Comparison of ENCODE assay signal across 29 mouse cellular contexts in the genomic region with DNA sequence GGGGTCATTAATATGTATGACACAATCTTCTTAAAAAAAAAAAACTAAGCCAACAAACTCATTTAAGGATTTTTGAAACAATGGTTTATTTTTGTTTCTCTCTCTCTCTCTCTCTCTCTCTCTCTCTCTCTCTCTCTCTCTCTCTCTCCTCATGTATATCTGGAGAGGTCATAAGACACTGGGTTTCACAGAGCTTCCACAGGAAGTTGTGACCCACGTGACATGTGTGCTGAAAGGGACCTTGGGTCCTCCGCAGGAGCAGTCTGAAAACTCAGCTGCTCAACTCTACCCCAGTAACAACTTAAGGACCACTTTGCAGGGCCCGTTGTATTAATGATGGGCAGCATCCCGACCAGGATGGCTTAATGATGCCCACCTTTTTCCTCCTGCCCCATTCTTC. TPM values are rescaled to one million over a fixed set of nuclear protein-coding genes. Genes with fewer than 3 reads are reported as not detected.
DNase-seq lines count a peak whose midpoint lies in the region; ATAC-seq and TF ChIP-seq lines count a peak whose summit lies in the region.
"Had no signal": no experiment of that assay in that cellular context is flagged by ENCODE, and none has a peak within 500 bp of the region (broad histone marks: within the 10 kb centered on the region; RNA-seq: fewer than 3 reads in every experiment).

No protein-coding gene starts in this region.

- H3K4me1 ChIP-seq in bone marrow macrophage, adult 2 months (ENCODE audit: control insufficient read depth, insufficient read depth, low read length), result peaks cover 35% of the 10 kb centered on the region
- peaks cover 3% of the 10 kb centered on the region; the same call in 1 of the 2 replicates for H3K4me1 ChIP-seq in hindbrain, embryonic 12.5 days
- H3K4me1 ChIP-seq: heart, embryonic 13.5 days had no signal

- H3K9me3 ChIP-seq in hindbrain, embryonic 12.5 days (replicated peaks), result no peaks in the 10 kb centered on the region
- H3K9me3 ChIP-seq: forebrain, embryonic 10.5 days; forebrain, embryonic 13.5 days; heart, embryonic 10.5 days; heart, embryonic 13.5 days; hindbrain, embryonic 15.5 days had no signal

- no peak overlapping the region for H3K4me2 ChIP-seq in hindbrain, embryonic 12.5 days (replicated peaks)
- H3K4me2 ChIP-seq: forebrain, embryonic 13.5 days; heart, embryonic 13.5 days; hindbrain, embryonic 15.5 days had no signal

- no peaks in the 10 kb centered on the region; the same call in 1 of the 2 replicates for H3K27me3 ChIP-seq in hindbrain, embryonic 12.5 days
- H3K27me3 ChIP-seq: forebrain, embryonic 13.5 days; hindbrain, embryonic 15.5 days had no signal

- WGBS in hindbrain, embryonic 12.5 days, result 77% methylated on average over 4 of the region's 4 CpGs

- peak; percentile 18 for DNase-seq in cerebellum, adult 9-11 months
- DNase-seq in cerebellum, adult 8-10 months, result no peak
- DNase-seq in thymus, postnatal 0 days (ENCODE audit: low spot score), result peak; percentile 8
- DNase-seq in thymus, adult 18-20 months, result no peak
- DNase-seq: adrenal gland, adult 2 months; adrenal gland, postnatal 14 days; gastrocnemius, postnatal 10 days; gastrocnemius, postnatal 36 days; heart, adult 2 months; heart, postnatal 14 days; heart, postnatal 4 days had no signal

- peak overlapping the region; percentile 6; the same call in 1 of the 2 replicates for H3K27ac ChIP-seq in bone marrow macrophage, adult 2 months (ENCODE audit: insufficient read depth, low read depth, low read length)
- H3K27ac ChIP-seq in hindbrain, embryonic 12.5 days, result no peak overlapping the region
- H3K27ac ChIP-seq: forebrain, embryonic 10.5 days; forebrain, embryonic 13.5 days; heart, adult 2 months; heart, embryonic 10.5 days; heart, embryonic 13.5 days; hindbrain, embryonic 15.5 days had no signal

- ATAC-seq in hindbrain, embryonic 12.5 days (ENCODE audit: low FRiP score), result no peak
- no peak for ATAC-seq in activated CD4-positive, CD25-positive, alpha-beta regulatory T cell, adult 4 months
- ATAC-seq: CD4-positive, CD25-positive, alpha-beta regulatory T cell, adult 4 months; forebrain, embryonic 13.5 days; forebrain, embryonic 16.5 days; Patski had no signal

- no peak for TF ChIP-seq CTCF in bone marrow macrophage, adult 2 months (IDR thresholded peaks at IDR 0.05; ENCODE audit: low read depth, low read length)

- no peak overlapping the region for H3K4me3 ChIP-seq in bone marrow macrophage, adult 2 months (ENCODE audit: insufficient read depth, low read length)
- no peak overlapping the region for H3K4me3 ChIP-seq in hindbrain, embryonic 12.5 days
- H3K4me3 ChIP-seq: forebrain, embryonic 10.5 days; forebrain, embryonic 13.5 days; heart, adult 2 months; heart, embryonic 10.5 days; heart, embryonic 13.5 days; hindbrain, embryonic 15.5 days had no signal

- H3K9ac ChIP-seq in hindbrain, embryonic 12.5 days, result no peak overlapping the region
- H3K9ac ChIP-seq: forebrain, embryonic 13.5 days; heart, embryonic 13.5 days; hindbrain, embryonic 15.5 days had no signal

- no peak for TF ChIP-seq POLR2A in bone marrow macrophage, adult 2 months (IDR thresholded peaks at IDR 0.05; ENCODE audit: borderline replicate concordance, low read depth, low read length)

- no peaks in the 10 kb centered on the region for H3K36me3 ChIP-seq in hindbrain, embryonic 12.5 days
- H3K36me3 ChIP-seq: forebrain, embryonic 10.5 days; heart, embryonic 10.5 days; heart, embryonic 13.5 days; hindbrain, embryonic 15.5 days had no signal

RNA-seq across cellular contexts. Expression of a gene that starts 8.4 kb away (rescaled TPM):
- polyA plus RNA-seq in thymus, postnatal 0 days (2015; fragmentation: Nextera tagmentation; extraction: Ambion mirVana), result not detected in 2 replicates
- not detected in 2 replicates for polyA plus RNA-seq in bone marrow macrophage, adult 2 months (2012; ENCODE audit: insufficient read depth, insufficient read length, missing spikeins)
- not detected in 2 replicates for polyA plus RNA-seq in hindbrain, embryonic 12.5 days (2016; fragmentation: Nextera tagmentation; extraction: Ambion mirVana)
- polyA plus RNA-seq in activated CD4-positive, CD25-positive, alpha-beta regulatory T cell, adult 4 months (2017; shearing (Covaris generic)), result not detected
- polyA plus RNA-seq: brain, embryonic 14.5 days; C2C12; CD4-positive, CD25-positive, alpha-beta regulatory T cell, adult 4 months; embryonic facial prominence, embryonic 11.5 days; embryonic facial prominence, embryonic 14.5 days; forebrain, embryonic 10.5 days; forebrain, embryonic 13.5 days; forebrain, embryonic 16.5 days; heart, adult 2 months; heart, embryonic 10.5 days; heart, embryonic 13.5 days; heart, embryonic 16.5 days; hindbrain, embryonic 11.5 days; hindbrain, embryonic 15.5 days; intestine, embryonic 14.5 days; Patski had no signal

Comparison
In these comparisons a context has a peak if more than half of its experiments do, and no peak if none do; other contexts are left out.
1. DNase-seq: peak in cerebellum, adult 9-11 months (single experiment) and thymus, postnatal 0 days (single experiment); none in cerebellum, adult 8-10 months (single experiment) and thymus, adult 18-20 months (0 of 2).